In the genomic region with DNA sequence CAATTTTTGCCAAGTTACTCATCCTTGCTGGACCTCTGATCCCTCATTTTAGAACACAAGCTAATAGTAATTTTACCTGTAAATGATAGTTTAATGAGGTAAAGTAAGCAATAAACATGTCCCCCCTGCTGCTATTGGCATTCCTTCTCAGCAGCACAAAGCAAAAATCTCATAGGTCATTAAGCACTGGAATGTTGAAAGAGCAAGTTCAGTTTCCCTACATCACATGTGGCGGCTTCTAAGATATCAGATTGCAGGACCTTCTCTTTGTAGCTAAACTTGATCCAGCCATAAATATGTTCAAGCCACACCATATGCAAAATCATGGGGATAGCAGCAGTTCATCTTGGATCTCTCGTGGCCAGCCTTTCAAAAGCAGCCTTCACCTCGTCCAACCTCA, we compare ENCODE assay signal across 33 mouse cellular contexts. TPM values are rescaled to one million over a fixed set of nuclear protein-coding genes. Genes with fewer than 3 reads are reported as not detected.
DNase-seq lines count a peak whose midpoint lies in the region; ATAC-seq lines count a peak whose summit lies in the region.
"Had no signal": no experiment of that assay in that cellular context is flagged by ENCODE, and none has a peak within 500 bp of the region (broad histone marks: within the 10 kb centered on the region; RNA-seq: fewer than 3 reads in every experiment).

No protein-coding gene starts in this region.

- no peak overlapping the region for H3K4me2 ChIP-seq in forebrain, embryonic 11.5 days (ENCODE audit: low read depth, low read length, severe bottlenecking)
- H3K4me2 ChIP-seq: embryonic facial prominence, embryonic 12.5 days; forebrain, embryonic 12.5 days; heart, embryonic 12.5 days; hindbrain, embryonic 14.5 days; midbrain, embryonic 11.5 days; neural tube, embryonic 12.5 days had no signal

- DNase-seq in embryo, embryonic 10.5 days (ENCODE audit: low spot score) = peak; percentile 15
- DNase-seq in embryo, embryonic 9.5 days (ENCODE audit: extremely low spot score) = no peak
- peak; percentile 26 for DNase-seq in kidney, adult 9 months
- no peak for DNase-seq in kidney, postnatal 36 days
- DNase-seq in kidney, postnatal 14 days = peak; percentile 18
- DNase-seq in kidney, adult 8-10 months = no peak
- peak; percentile 54 for DNase-seq in mesoderm, embryonic 11.5 days (ENCODE audit: low read depth, low spot score)
- DNase-seq in forebrain, embryonic 11.5 days (ENCODE audit: low spot score) = no peak
- DNase-seq: adrenal gland, postnatal 10 days; cerebellum, adult 8-10 months; cerebellum, postnatal 36 days; gastrocnemius, postnatal 36 days; heart, adult 2 months; heart, postnatal 4 days; layer of hippocampus, postnatal 36 days; left cerebral cortex, postnatal 4 days; liver; lung, adult 2 months; lung, postnatal 10 days; right cerebral cortex, adult 18-20 months; spleen, adult 18-20 months; thymus, postnatal 14 days had no signal

- no peaks in the 10 kb centered on the region for H3K27me3 ChIP-seq in forebrain, embryonic 11.5 days (ENCODE audit: control insufficient read depth, insufficient read depth, low read length)
- H3K27me3 ChIP-seq: CH12.LX; embryonic facial prominence, embryonic 12.5 days; heart, embryonic 12.5 days; neural tube, embryonic 12.5 days had no signal

- H3K9me3 ChIP-seq in forebrain, embryonic 11.5 days (ENCODE audit: control insufficient read depth, low read length) = no peaks in the 10 kb centered on the region
- H3K9me3 ChIP-seq: embryonic facial prominence, embryonic 12.5 days; forebrain, embryonic 12.5 days; heart, embryonic 12.5 days; neural tube, embryonic 12.5 days had no signal

- no peak for ATAC-seq in forebrain, embryonic 11.5 days (replicated peaks; ENCODE audit: low FRiP score)
- ATAC-seq: inflammation-experienced regulatory T-cells, adult 6 months; midbrain, embryonic 16.5 days had no signal

- WGBS in forebrain, embryonic 11.5 days = 69% methylated on average over 3 of the region's 3 CpGs

- no peak overlapping the region for H3K27ac ChIP-seq in forebrain, embryonic 11.5 days (ENCODE audit: low read depth, low read length)
- H3K27ac ChIP-seq: embryonic facial prominence, embryonic 12.5 days; forebrain, embryonic 12.5 days; heart, adult 2 months; hindbrain, embryonic 14.5 days; liver, embryonic 14.5 days; neural tube, embryonic 12.5 days had no signal

- H3K4me3 ChIP-seq in forebrain, embryonic 11.5 days (ENCODE audit: low read depth, low read length) = no peak overlapping the region
- H3K4me3 ChIP-seq: embryonic facial prominence, embryonic 12.5 days; erythroblast, embryonic 14.5 days; forebrain, embryonic 12.5 days; heart, adult 2 months; heart, embryonic 12.5 days; neural tube, embryonic 12.5 days had no signal

- no peaks in the 10 kb centered on the region for H3K4me1 ChIP-seq in forebrain, embryonic 11.5 days (replicated peaks; ENCODE audit: control insufficient read depth, insufficient read depth, low read length)
- H3K4me1 ChIP-seq: forebrain, embryonic 12.5 days; neural tube, embryonic 12.5 days had no signal

- no peak overlapping the region for H3K9ac ChIP-seq in forebrain, embryonic 11.5 days (ENCODE audit: low read length)
- H3K9ac ChIP-seq: embryonic facial prominence, embryonic 12.5 days; forebrain, embryonic 12.5 days; heart, embryonic 12.5 days; hindbrain, embryonic 14.5 days; liver, embryonic 14.5 days; neural tube, embryonic 12.5 days had no signal

- no peaks in the 10 kb centered on the region for H3K36me3 ChIP-seq in forebrain, embryonic 11.5 days (ENCODE audit: control insufficient read depth, insufficient read depth, low read length)
- H3K36me3 ChIP-seq: embryonic facial prominence, embryonic 12.5 days; forebrain, embryonic 12.5 days; neural tube, embryonic 12.5 days had no signal

RNA-seq across cellular contexts. Expression of a gene that starts 7.4 kb away (rescaled TPM):
- polyA plus RNA-seq in forebrain, embryonic 11.5 days (2014; fragmentation: Nextera tagmentation; extraction: Ambion mirVana) = 3.4 and 3.9 TPM in 2 replicates
- polyA plus RNA-seq: erythroblast, embryonic 14.5 days; inflammation-experienced regulatory T-cells, adult 6 months had no signal

Comparison
In these comparisons a context has a peak if more than half of its experiments do, and no peak if none do; other contexts are left out.
1. DNase-seq: peak in embryo, embryonic 10.5 days (single experiment), kidney, adult 9 months (single experiment), kidney, postnatal 14 days (single experiment) and mesoderm, embryonic 11.5 days (single experiment); none in embryo, embryonic 9.5 days (single experiment), kidney, postnatal 36 days (0 of 2), kidney, adult 8-10 months (0 of 2) and forebrain, embryonic 11.5 days (single experiment).